Mouse (Mus musculus): Measurements from ENCODE around the gene Espn. TPM values are rescaled to one million over a fixed set of nuclear protein-coding genes. Genes with fewer than 3 reads are reported as not detected.

The Espn gene
- total RNA-seq, 2 experiments from 2014 or later, result 1.5 to 1.8 TPM

GRCm38 (mm10) chr4:152178344-152178864 is 26.2 kb upstream of the Espn start:
- DNase-seq, result peak; percentile 70

GRCm38 (mm10) chr4:152177537-152178343 is 25.6 kb upstream of the Espn start, which contains the start of gene Acot7:
Gene Acot7, plus strand, starts transcription at chr4:152178134.
- peak; percentile 93 for DNase-seq

DNA sequence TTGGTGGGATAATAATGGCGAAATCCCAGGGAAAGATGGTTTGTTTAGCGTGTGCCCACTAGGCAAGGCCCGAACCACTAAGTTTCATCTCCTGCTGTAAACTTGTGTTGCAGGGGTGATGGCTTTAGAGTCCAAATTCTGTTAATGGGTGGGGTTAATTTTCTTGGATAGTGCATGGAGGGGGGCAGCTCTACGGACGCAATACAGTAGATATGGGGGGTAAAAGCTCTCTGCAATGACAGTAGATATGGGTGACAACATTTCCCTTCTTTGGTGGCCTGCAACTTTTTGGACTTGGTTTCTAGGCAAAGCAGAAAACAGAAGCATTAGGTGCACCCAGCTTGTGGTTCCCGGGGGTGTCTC is 25.0 kb upstream of the Espn start:
- DNase-seq, result no peak

GRCm38 (mm10) chr4:152176638-152177037 is 24.5 kb upstream of the Espn start:
- no peak for DNase-seq

GRCm38 (mm10) chr4:152173956-152174355 is 21.8 kb upstream of the Espn start:
- no peak for DNase-seq

DNA sequence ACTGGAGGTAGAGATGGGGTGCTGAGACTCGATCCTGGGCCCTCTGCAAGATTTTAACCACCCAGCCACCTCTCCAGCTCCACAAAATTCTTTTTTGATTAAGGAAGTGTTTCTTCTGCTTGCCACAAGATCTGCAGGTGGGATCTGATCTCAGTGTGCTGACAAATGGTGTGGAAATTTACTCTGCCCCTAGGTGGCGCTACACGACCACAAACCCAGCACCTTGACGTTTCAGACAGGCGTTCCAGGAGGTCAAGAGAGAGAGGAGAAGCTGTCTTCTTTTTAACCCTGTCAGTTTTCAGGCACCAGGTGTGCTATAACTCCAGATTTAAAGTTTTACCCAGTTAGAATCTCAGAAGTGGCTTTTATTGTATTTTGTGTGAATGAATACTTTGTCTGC is 20.9 kb upstream of the Espn start:
- peak; percentile 88 for DNase-seq

DNA sequence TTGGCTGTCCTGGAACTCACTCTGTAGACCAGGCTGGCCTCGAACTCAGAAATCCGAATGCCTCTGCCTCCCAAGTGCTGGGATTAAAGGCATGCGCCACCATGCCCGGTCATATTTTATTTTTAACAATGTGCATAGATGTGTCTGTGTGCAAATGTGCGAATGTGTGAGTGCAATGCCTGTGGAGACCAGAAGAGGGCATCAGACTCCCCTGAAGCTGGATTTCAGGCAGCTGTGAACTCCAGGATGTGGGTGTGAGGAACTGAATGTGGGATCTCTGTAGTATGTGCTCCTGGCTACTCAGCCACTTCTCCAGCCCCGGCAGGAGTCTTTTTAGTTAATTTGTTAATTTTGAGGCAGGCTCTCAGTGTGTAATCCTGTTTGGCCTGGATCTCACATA is 19.4 kb upstream of the Espn start:
- no peak for DNase-seq

- DNase-seq, result no peak
These were observed 18.1 kb upstream of the Espn start for GRCm38 (mm10) chr4:152170286-152170685.

DNA sequence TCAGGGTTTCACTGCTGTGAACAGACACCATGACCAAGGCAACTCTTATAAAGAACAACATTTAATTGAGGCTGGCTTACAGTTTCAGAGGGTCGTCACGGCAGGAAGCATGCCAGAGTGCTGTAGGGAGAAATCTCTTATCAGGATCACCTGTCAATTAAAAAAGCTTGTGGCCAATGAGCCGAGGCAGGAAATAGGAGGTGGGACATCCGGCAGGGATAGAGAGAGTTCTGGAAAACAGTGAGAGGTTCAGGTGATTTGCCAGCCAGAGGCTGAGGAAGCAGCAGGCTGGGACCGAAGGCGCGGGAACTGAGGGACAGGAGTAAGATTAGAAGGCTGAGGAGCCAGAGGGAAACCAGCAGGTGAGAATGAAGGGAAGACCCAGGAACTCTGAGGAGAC is 16.9 kb upstream of the Espn start:
- no peak for DNase-seq

GRCm38 (mm10) chr4:152168052-152168451 is 15.9 kb upstream of the Espn start:
- no peak for DNase-seq

DNA sequence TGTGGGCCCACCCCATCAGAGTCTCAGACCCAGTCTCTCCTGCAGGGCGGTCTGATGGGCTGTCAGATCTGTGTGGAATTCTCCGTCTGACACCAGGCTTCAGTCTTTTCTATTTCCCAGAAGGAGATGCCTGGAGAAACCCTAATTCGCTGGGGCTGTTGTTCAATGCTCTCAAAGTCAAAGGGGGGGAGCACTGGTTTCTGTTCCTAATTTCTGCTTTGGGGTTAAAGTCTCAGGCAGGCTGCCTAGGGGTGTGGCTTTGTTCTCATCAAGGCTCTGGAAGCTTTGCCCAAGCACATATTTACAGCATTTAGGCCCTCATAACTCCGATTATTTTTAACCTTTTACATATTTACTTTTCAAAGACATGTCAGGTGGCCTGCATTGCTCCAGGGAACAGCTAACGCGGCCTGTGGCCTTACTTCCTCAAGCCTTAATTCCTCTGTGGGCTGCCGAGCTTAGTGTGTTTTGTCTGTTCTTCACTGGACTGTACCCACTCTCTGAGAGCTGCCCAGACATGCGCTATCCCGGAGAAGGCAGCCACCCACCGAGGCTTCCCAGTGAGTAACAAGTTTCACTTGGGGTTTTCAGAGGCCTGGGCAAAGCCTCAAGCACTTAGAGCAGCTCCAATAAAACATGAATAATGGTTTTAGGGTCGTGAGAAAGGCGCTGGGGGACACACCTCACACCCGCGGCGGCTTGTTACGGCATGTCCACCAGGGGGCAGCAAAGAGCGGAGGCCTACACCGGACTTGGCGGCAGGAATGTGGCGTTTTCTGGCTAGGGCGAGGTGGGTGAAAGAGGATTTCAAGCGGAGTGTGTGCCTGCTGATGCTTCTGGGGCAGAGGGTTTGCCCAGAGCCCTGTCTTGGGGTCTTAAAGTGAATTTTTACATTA is 13.1 kb upstream of the Espn start:
- DNase-seq, result peak; percentile 87

DNA sequence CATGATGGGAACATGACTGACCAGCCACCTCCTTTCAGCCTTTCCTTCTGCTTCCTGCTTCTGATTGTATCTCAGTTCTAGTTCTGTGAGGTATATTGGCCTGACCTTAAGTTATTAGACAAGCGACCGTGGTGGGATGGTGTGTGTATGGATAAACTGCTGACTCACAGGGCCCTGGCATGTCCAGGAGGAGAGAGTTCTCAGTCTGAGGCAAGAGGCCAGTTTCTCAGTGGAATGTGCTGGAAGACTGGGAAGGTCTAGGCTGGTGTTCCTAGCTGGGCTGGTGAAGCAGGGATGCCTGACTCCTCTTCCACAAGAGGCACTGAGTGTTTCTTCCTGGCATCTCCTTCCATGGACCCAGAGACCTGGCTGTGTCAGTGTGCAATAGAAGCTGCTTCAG is 10.6 kb upstream of the Espn start:
- no peak for DNase-seq

GRCm38 (mm10) chr4:152161601-152162000 is 9.4 kb upstream of the Espn start:
- DNase-seq, result no peak

- DNase-seq, result no peak
These were observed 8.6 kb upstream of the Espn start for GRCm38 (mm10) chr4:152160748-152161147.

DNA sequence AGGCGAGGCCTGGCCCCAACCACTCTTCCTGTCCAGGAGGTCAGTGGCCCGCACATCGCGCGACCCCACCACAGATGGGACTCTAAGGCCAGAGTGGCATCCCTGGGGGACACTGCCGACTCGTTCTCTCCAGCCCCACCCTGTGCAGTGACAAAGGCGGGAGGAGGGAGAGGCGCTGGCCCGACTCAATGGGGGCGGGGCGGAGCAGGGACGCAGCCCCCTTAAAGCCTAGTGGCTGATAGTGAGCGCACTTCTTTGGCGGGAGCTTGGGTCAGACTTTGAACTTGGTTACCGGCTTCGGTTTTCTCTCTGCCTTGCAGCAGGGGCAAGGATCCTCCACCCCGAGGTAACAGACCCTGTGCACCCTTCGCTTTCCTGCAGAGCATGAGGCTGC is 7.1 kb upstream of the Espn start:
- DNase-seq, result no peak

DNA sequence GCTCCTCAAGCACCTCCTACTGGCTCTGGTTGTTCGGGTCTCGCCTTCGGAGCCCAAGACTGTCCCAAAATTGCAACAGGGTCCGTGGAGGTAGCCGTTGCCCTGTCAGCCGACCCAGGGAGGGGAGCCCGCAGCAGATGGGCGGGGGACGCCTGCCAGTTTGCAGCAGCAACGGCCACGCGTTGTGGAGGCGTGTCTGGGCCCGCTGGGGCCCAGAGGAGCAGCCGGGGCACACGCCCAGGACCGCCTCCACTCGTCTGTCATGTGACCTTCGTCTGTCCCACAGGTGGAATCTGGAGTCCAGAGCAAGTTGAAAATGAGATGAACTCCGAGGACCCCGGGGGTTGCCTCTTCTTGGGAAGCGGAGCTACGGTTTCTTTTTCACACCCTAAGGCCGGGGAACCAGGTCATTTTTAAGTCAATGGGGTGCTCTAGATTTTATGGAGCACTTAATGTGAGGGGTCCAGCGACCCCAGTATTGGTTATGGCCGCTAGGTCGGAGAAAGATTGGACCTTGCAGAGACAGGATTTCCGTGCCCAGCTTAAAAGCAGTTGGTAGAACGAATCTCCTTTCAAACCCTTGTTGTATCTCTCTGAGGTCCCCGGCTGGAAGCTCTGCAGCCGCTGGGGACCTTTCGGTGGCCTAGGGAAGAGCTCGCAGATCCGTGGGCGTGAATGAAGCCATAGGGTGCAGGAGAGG is 6.6 kb upstream of the Espn start, which contains the start of gene Hes2:
TSS of gene Hes2 (plus strand) at position 283 of the 700 bp plus-strand sequence.
- DNase-seq, result no peak

DNA sequence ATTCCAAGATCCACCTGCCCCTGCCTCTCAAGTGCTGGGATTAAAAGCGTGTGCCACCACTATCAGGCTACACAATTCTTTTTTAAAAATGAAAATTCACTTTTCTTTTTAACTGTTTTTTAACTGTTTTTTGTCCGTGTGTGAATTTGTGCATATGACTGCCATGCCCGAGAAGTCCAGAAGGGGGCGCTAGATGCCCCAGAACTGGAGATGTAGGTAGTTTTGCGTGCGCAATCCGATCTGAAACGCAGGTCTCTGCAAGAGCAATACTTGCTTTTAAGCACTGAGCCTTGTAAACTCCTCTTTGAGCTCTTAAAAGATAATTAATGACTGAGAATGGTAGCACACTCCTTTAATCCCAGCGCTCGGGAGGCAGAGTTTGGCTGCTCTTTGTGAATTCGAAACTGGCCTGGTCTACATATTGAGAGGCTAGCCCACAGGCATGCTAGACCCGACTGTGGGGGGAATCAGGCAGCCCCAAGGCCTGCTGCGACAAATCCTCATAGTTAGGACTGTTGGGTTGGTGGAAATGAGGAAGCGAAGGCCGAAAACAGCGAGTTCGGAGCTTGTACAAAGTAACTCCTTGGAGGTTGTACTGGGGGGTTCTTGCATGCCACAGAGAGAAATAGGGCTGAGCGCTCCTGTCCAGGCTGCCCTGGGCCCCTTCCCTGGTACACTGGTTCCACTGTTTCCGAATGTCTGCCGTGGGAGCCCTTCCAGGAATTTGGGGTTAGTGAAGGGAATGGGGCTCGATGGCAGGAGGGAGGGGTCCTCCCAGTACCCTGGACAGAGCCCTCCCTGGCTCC is 5.8 kb upstream of the Espn start:
- peak; percentile 50 for DNase-seq

- no peak for DNase-seq
These were observed 2.8 kb upstream of the Espn start for GRCm38 (mm10) chr4:152155019-152155418.

GRCm38 (mm10) chr4:152153771-152154177 is 1.6 kb upstream of the Espn start:
- peak; percentile 93 for DNase-seq

DNA sequence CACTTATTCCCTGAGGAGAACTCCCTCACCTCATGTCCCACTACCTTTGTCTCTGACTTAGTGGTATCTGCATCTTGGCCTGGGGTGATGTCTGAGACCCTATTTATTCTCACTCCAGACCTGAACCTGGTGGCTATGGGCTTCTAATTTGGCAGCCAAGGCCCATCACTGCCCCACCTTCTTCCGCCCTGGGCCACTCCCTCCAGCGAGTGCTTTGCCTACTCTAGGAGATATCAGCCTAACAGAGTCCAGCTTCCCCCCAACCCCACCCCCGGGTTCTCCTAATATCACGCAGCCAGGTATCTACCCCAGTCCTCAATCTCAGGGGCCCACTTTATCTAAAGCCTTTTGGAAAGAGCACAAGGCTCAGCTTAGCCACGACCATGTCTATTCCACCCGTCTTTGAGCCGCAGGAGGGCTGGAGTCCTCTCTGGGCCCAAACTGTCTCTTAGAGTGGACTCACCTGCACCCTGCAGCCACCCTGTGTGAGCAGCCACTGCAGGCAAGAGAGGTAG is 663 bp downstream of the Espn start:
- DNase-seq, result no peak

DNA sequence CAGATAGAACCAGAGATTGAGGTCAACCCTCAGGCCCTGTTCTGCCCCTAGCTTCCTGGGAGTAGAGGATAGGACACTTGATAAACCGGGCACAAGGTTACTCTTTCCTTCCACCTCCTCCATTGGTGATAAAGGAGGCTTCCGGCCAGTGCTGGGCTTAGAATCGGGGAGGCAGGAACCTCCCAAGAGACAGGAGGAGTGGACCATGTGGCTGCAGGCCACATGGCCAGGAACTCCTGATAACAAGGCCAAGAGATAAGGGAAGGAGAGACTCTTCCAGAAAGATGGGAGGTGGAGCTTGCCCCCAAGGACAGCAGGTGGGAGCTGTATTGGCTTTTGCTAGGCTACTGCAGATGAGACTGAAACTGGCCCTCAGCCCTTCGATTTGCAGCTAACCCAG is 1.6 kb downstream of the Espn start:
- DNase-seq, result no peak
